Mouse (Mus musculus): Measurements from ENCODE around the gene Atoh7.

GRCm38 (mm10) chr10:63091915-63092314, 7.5 kb upstream of the Atoh7 start:
- TF ChIP-seq EP300 (IDR thresholded peaks at IDR 0.05; ENCODE audit: insufficient read depth, low read depth, low read length) (no peak), POLR2A (IDR thresholded peaks at IDR 0.05; ENCODE audit: insufficient read depth, low read length) (no peak)
